ENCODE assay signal across 10 mouse cellular contexts in genomic region chr1:133470242-133471025, GRCm38 (mm10). TPM values are rescaled to one million over a fixed set of nuclear protein-coding genes. Genes with fewer than 3 reads are reported as not detected.
DNase-seq lines count a peak whose midpoint lies in the region; ATAC-seq and TF ChIP-seq lines count a peak whose summit lies in the region.
"Had no signal": no experiment of that assay in that cellular context is flagged by ENCODE, and none has a peak within 500 bp of the region (broad histone marks: within the 10 kb centered on the region; RNA-seq: fewer than 3 reads in every experiment).

No protein-coding gene starts in this region.

- H3K9me3 ChIP-seq in kidney, embryonic 16.5 days (ENCODE audit: low read length): no peaks in the 10 kb centered on the region
- H3K9me3 ChIP-seq in heart, embryonic 12.5 days (replicated peaks): no peaks in the 10 kb centered on the region
- no peaks in the 10 kb centered on the region for H3K9me3 ChIP-seq in limb, embryonic 10.5 days (replicated peaks)

- no peak for TF ChIP-seq CTCF in cerebellum, adult 2 months (IDR thresholded peaks at IDR 0.05; ENCODE audit: borderline replicate concordance, insufficient read depth, low read depth, low read length)

- TF ChIP-seq POLR2A in cerebellum, adult 2 months (IDR thresholded peaks at IDR 0.05; ENCODE audit: borderline replicate concordance, insufficient read depth, low read length): no peak

- 46% methylated on average over 10 of the region's 10 CpGs for WGBS in kidney, embryonic 16.5 days
- 35% methylated on average over 10 of the region's 10 CpGs for WGBS in heart, embryonic 12.5 days
- WGBS in limb, embryonic 10.5 days: 59% methylated on average over 10 of the region's 10 CpGs
- WGBS in cerebellum, adult 2 months: 31% methylated on average over 10 of the region's 10 CpGs

- H3K4me2 ChIP-seq in kidney, embryonic 16.5 days (replicated peaks; ENCODE audit: low read depth, low read length): no peak overlapping the region
- no peak overlapping the region for H3K4me2 ChIP-seq in heart, embryonic 12.5 days

- no peaks in the 10 kb centered on the region for H3K36me3 ChIP-seq in kidney, embryonic 16.5 days (ENCODE audit: insufficient read depth, low read length)
- no peaks in the 10 kb centered on the region for H3K36me3 ChIP-seq in heart, embryonic 12.5 days
- H3K36me3 ChIP-seq in limb, embryonic 10.5 days: no peaks in the 10 kb centered on the region

- H3K27me3 ChIP-seq in kidney, embryonic 16.5 days (ENCODE audit: insufficient read depth, low read length): no peaks in the 10 kb centered on the region
- no peaks in the 10 kb centered on the region for H3K27me3 ChIP-seq in heart, embryonic 12.5 days (replicated peaks)
- no peaks in the 10 kb centered on the region for H3K27me3 ChIP-seq in limb, embryonic 10.5 days (ENCODE audit: low read depth, poor library complexity, severe bottlenecking)
- no peaks in the 10 kb centered on the region for H3K27me3 ChIP-seq in cerebellum, adult 2 months (ENCODE audit: control insufficient read depth, insufficient read depth, low read length)

- no peak for DNase-seq in kidney, postnatal 36 days
- no peak for DNase-seq in limb, embryonic 10.5 days (ENCODE audit: low spot score)
- no peak for DNase-seq in left cerebral cortex, postnatal 25 days (ENCODE audit: low spot score in 2 of 2)
- no peak for DNase-seq in left cerebral cortex, adult 8-10 months (ENCODE audit: low spot score in 2 of 2)
- no peak for DNase-seq in cerebellum, adult 2 months
- DNase-seq: thymus, adult 2 months had no signal

- peak; percentile 73 for ATAC-seq in kidney, embryonic 16.5 days (ENCODE audit: low FRiP score, low TSS enrichment)
- 0 out of 2 replicates have a peak, but pooled peaks have one; percentile 33 for ATAC-seq in heart, embryonic 12.5 days (ENCODE audit: insufficient number of reproducible peaks, low FRiP score)

- peaks cover 31% of the 10 kb centered on the region for H3K4me1 ChIP-seq in kidney, embryonic 16.5 days (ENCODE audit: insufficient read depth, low read length)
- peaks cover 14% of the 10 kb centered on the region for H3K4me1 ChIP-seq in brown adipose tissue, adult 24 weeks (ENCODE audit: control insufficient read depth, insufficient read depth, insufficient read length, low read length)
- H3K4me1 ChIP-seq in heart, embryonic 12.5 days (replicated peaks): peaks cover 23% of the 10 kb centered on the region
- peaks cover 23% of the 10 kb centered on the region for H3K4me1 ChIP-seq in limb, embryonic 10.5 days
- no peaks in the 10 kb centered on the region; the same call in 1 of the 2 replicates for H3K4me1 ChIP-seq in cerebellum, adult 2 months (ENCODE audit: control insufficient read depth, insufficient read depth, low read length)

- peak overlapping the region; percentile 90 for H3K27ac ChIP-seq in kidney, embryonic 16.5 days (ENCODE audit: low read length)
- H3K27ac ChIP-seq in brown adipose tissue, adult 24 weeks (replicated peaks; ENCODE audit: low read depth, low read length): peak overlapping the region; percentile 22
- peak overlapping the region; percentile 48 for H3K27ac ChIP-seq in heart, embryonic 12.5 days (ENCODE audit: poor library complexity, severe bottlenecking)
- peak overlapping the region; percentile 26; the same call in 1 of the 2 replicates for H3K27ac ChIP-seq in limb, embryonic 10.5 days
- H3K27ac ChIP-seq in cerebellum, adult 2 months (ENCODE audit: insufficient read depth, low read length): no peak overlapping the region
- H3K27ac ChIP-seq: macrophage had no signal

- no peak overlapping the region for H3K9ac ChIP-seq in kidney, embryonic 16.5 days (replicated peaks; ENCODE audit: low read length)
- H3K9ac ChIP-seq in heart, embryonic 12.5 days: no peak overlapping the region; the same call in 1 of the 2 replicates

- intact Hi-C loops in left cerebral cortex, postnatal 25 days (cut with DNase I): no loop called here

- no peak overlapping the region for H3K4me3 ChIP-seq in kidney, embryonic 16.5 days (ENCODE audit: low read length)
- H3K4me3 ChIP-seq in brown adipose tissue, adult 24 weeks (ENCODE audit: insufficient read depth, low read depth, low read length): no peak overlapping the region
- H3K4me3 ChIP-seq in heart, embryonic 12.5 days: no peak overlapping the region
- no peak overlapping the region for H3K4me3 ChIP-seq in limb, embryonic 10.5 days
- no peak overlapping the region for H3K4me3 ChIP-seq in cerebellum, adult 2 months (replicated peaks; ENCODE audit: insufficient read depth, low read depth, low read length)

RNA-seq across cellular contexts. Expression of gene Sox13, which starts 46.3 kb away (rescaled TPM):
- polyA plus RNA-seq in kidney, embryonic 16.5 days (2015; fragmentation: Nextera tagmentation; extraction: Ambion mirVana): 11.5 and 12.8 TPM in 2 replicates
- 5.5 and 6.6 TPM in 2 replicates for polyA plus RNA-seq in brown adipose tissue, adult 24 weeks (2012; ENCODE audit: insufficient read depth, insufficient read length, missing spikeins)
- polyA plus RNA-seq in heart, embryonic 12.5 days (2016; fragmentation: Nextera tagmentation; extraction: Ambion mirVana): 6.6 and 6.8 TPM in 2 replicates
- 10.3 and 12.9 TPM in 2 replicates for polyA plus RNA-seq in limb, embryonic 10.5 days (2016; fragmentation: Nextera tagmentation; extraction: Ambion mirVana)
- total RNA-seq in left cerebral cortex, postnatal 25 days (2021): 10 to 100 TPM in 1 of 2 experiments, 1 to 10 TPM in 1; 7.6 to 11.0 TPM
- total RNA-seq in left cerebral cortex, adult 8-10 months (2022): 10 to 100 TPM in 3 of 4 experiments, 1 to 10 TPM in 1; 8.0 to 12.5 (median 11.4) TPM
- polyA plus RNA-seq in cerebellum, adult 2 months (2012; rRNA removed): 13.6 and 15.4 TPM in 2 replicates
